Mouse (Mus musculus) stomach, postnatal 0 days (tissue): ENCODE data around the gene Krt24. TPM values are rescaled to one million over a fixed set of nuclear protein-coding genes. Genes with fewer than 3 reads are reported as not detected.
"Not testable (repeated sequence)": the region's sequence is repeated elsewhere in the genome, so short reads cannot be mapped to it uniquely, and the experiment has no call there.

Experiments
- ATAC-seq: fragments of 200-750 bp; cut with Nextera tagmentation; 2 replicates; pipeline ENCODE4 v1.8.0; 2017; ENCODE audit not compliant: low FRiP score, low TSS enrichment
- DNase-seq: peaks from one replicate; pipeline ENCODE4 v3.0.0-alpha.2; 2016; ENCODE audit warnings: low spot score
- H3K27ac ChIP-seq: fragments of 300-500 bp; sonication (generic); replicated peaks from 2 replicates; pipeline ENCODE4 v1.5.1; 2014; ENCODE audit warnings: mild to moderate bottlenecking, control low read depth
- H3K27me3 ChIP-seq: fragments of 300-500 bp; sonication (generic); 2 replicates; pipeline ENCODE4 v1.6.1; 2014; ENCODE audit warnings: low read length; ENCODE audit not compliant: control insufficient read depth, insufficient read depth
- H3K36me3 ChIP-seq: fragments of 300-500 bp; sonication (generic); 2 replicates; pipeline ENCODE4 v1.6.1; 2014; ENCODE audit warnings: low read length, mixed read lengths; ENCODE audit not compliant: control insufficient read depth, insufficient read depth
- H3K4me1 ChIP-seq: fragments of 300-500 bp; sonication (generic); replicated peaks from 2 replicates; pipeline ENCODE4 v1.6.1; 2014; ENCODE audit warnings: antibody characterized with exemption; ENCODE audit not compliant: control insufficient read depth, insufficient read depth
- H3K4me2 ChIP-seq: fragments of 300-500 bp; sonication (generic); replicated peaks from 2 replicates; pipeline ENCODE4 v1.6.1; 2014; ENCODE audit warnings: low read depth, mild to moderate bottlenecking, control low read depth, moderate library complexity
- H3K4me3 ChIP-seq: fragments of 300-500 bp; sonication (generic); 2 replicates; pipeline ENCODE4 v1.5.1; 2014; ENCODE audit warnings: low read depth, low read length, control low read depth
- H3K9ac ChIP-seq: fragments of 300-500 bp; sonication (generic); 2 replicates; pipeline ENCODE4 v1.6.1; 2014; ENCODE audit warnings: mild to moderate bottlenecking, low read length, control low read depth, mixed read lengths
- H3K9me3 ChIP-seq: fragments of 300-500 bp; sonication (generic); 2 replicates; pipeline ENCODE4 v1.6.1; 2016; ENCODE audit warnings: low read length; ENCODE audit not compliant: control insufficient read depth
- CTCF ChIP-seq: IDR thresholded peaks from 2 replicates; pipeline ENCODE4 v1.5.1; 2016; ENCODE audit warnings: antibody characterized with exemption, low read depth, mild to moderate bottlenecking, moderate library complexity
- EP300 ChIP-seq: optimal IDR thresholded peaks from 2 replicates; pipeline ENCODE3; 2016; ENCODE audit warnings: antibody characterized with exemption
- WGBS: fragments of 180-500 bp; shearing (Covaris S2); extraction: QIAGEN DNeasy Blood & Tissue Kit; methylation state at CpG from one replicate; pipeline ENCODE4 v1.1.7; 2014; 5-methylcytosine and 5-hydroxymethylcytosine counted together
- polyA plus RNA-seq: library from polyadenylated mRNA; unstranded; fragments of >200 nt; fragmentation: Nextera tagmentation; extraction: Ambion mirVana; gene quantifications from 2 replicates; pipeline ENCODE4 v1.2.1, GENCODE M21; 2015

Gene Krt24
- polyA plus RNA-seq, 1 experiment from 2014 or later = not detected

- Histone ChIP-seq H3K9me3 (no peaks in the 10 kb centered on the region), H3K9ac (no peak overlapping the region), H3K4me1 (no peaks in the 10 kb centered on the region), H3K36me3 (no peaks in the 10 kb centered on the region), H3K4me3 (no peak overlapping the region), H3K4me2 (no peak overlapping the region), H3K27me3 (no peaks in the 10 kb centered on the region), H3K27ac (no peak overlapping the region)
- no peak for ATAC-seq
- WGBS = 59% methylated on average over 2 of the region's 2 CpGs
- TF ChIP-seq CTCF (peak; percentile 24; the same call in 1 of the 2 replicates), EP300 (no peak)
- DNase-seq = no peak
Measured at GRCm38 (mm10) chr11:99253893-99254292, 31.2 kb downstream of the Krt24 start.

GRCm38 (mm10) chr11:99252671-99253070, 32.4 kb downstream of the Krt24 start:
- H3K4me2 ChIP-seq = no peak overlapping the region
- H3K27ac ChIP-seq = no peak overlapping the region
- ATAC-seq (no peak), DNase-seq (no peak)
- no peak overlapping the region for H3K4me3 ChIP-seq
- H3K4me1 ChIP-seq = no peaks in the 10 kb centered on the region
- TF ChIP-seq EP300 = no peak
- no peak for TF ChIP-seq CTCF
- no peaks in the 10 kb centered on the region for H3K36me3 ChIP-seq
- no peak overlapping the region for H3K9ac ChIP-seq
- no peaks in the 10 kb centered on the region for H3K9me3 ChIP-seq
- WGBS = 69% methylated on average over 8 of the region's 8 CpGs
- H3K27me3 ChIP-seq = no peaks in the 10 kb centered on the region

- H3K9me3 ChIP-seq = no peaks in the 10 kb centered on the region
- no peak overlapping the region for H3K4me3 ChIP-seq
- H3K27me3 ChIP-seq = no peaks in the 10 kb centered on the region
- no peaks in the 10 kb centered on the region for H3K4me1 ChIP-seq
- no peak overlapping the region for H3K27ac ChIP-seq
- no peak overlapping the region for H3K9ac ChIP-seq
- 38% methylated on average over 3 of the region's 3 CpGs for WGBS
- H3K4me2 ChIP-seq = no peak overlapping the region
- no peak for ATAC-seq
- no peak for DNase-seq
- TF ChIP-seq EP300 = no peak
- TF ChIP-seq CTCF = no peak
- H3K36me3 ChIP-seq = no peaks in the 10 kb centered on the region
Measured at GRCm38 (mm10) chr11:99250666-99251065, 34.4 kb downstream of the Krt24 start.

DNA sequence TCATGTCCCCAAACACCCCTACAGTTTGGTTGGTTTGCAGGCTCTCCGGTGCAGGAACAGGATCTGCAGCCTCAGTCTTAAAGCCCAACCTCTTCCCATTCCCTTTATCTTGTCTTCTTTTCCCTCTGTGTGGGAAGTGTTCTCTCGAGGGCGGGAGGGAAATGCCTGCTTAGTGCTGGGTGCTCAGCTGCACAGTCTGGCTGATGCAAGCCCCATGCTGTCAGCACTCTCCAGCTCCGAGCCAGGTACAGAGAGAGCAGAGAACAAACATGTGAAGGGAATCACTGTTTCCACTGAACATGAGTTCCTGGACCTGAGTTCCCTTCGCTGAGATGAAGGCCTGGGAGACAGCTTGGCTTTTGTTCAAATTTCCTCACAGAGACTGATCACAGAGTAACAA, 34.8 kb downstream of the Krt24 start:
- Histone ChIP-seq H3K36me3 (no peaks in the 10 kb centered on the region), H3K27ac (no peak overlapping the region), H3K4me2 (no peak overlapping the region), H3K4me3 (no peak overlapping the region), H3K9ac (no peak overlapping the region), H3K9me3 (no peaks in the 10 kb centered on the region), H3K4me1 (no peaks in the 10 kb centered on the region), H3K27me3 (no peaks in the 10 kb centered on the region)
- TF ChIP-seq CTCF = no peak
- TF ChIP-seq EP300 = no peak
- no peak for ATAC-seq
- WGBS = 42% methylated on average over 5 of the region's 5 CpGs
- no peak for DNase-seq

DNA sequence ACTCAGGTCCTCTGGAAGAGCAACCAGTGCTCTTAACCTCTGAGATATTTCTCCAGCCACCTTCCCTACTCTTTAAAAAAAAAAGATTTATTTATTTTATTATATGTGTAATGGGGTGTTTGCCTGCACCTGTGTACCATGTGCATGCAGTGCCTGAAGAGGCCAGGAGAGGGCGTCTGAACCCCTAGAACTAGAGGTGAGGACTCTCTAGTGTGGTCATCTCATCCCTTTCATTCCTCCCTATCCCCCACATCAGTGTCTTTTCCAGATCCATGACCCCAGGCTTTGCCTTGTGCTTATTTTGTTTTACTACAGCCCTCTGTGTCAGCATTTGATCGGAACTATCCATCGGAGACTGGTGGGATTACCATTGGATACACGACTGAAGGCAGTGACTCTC, 35.9 kb downstream of the Krt24 start:
- H3K4me1 ChIP-seq = no peaks in the 10 kb centered on the region
- WGBS = 61% methylated on average over 4 of the region's 4 CpGs
- DNase-seq = no peak
- H3K27me3 ChIP-seq = no peaks in the 10 kb centered on the region
- no peak overlapping the region for H3K4me2 ChIP-seq
- H3K9me3 ChIP-seq = no peaks in the 10 kb centered on the region
- TF ChIP-seq EP300 (no peak), CTCF (peak; percentile 61)
- H3K9ac ChIP-seq = no peak overlapping the region
- H3K4me3 ChIP-seq = no peak overlapping the region
- ATAC-seq = no peak
- H3K36me3 ChIP-seq = no peaks in the 10 kb centered on the region
- no peak overlapping the region for H3K27ac ChIP-seq

GRCm38 (mm10) chr11:99247916-99248315, 37.1 kb downstream of the Krt24 start:
- Histone ChIP-seq H3K27me3 (no peaks in the 10 kb centered on the region), H3K4me1 (peaks cover 2% of the 10 kb centered on the region; the same call in 1 of the 2 replicates), H3K9ac (no peak overlapping the region), H3K4me3 (no peak overlapping the region), H3K36me3 (no peaks in the 10 kb centered on the region), H3K9me3 (no peaks in the 10 kb centered on the region), H3K27ac (no peak overlapping the region), H3K4me2 (no peak overlapping the region)
- WGBS = 92% methylated on average over 4 of the region's 4 CpGs
- ATAC-seq (no peak), DNase-seq (no peak)
- TF ChIP-seq CTCF (no peak), EP300 (no peak)

DNA sequence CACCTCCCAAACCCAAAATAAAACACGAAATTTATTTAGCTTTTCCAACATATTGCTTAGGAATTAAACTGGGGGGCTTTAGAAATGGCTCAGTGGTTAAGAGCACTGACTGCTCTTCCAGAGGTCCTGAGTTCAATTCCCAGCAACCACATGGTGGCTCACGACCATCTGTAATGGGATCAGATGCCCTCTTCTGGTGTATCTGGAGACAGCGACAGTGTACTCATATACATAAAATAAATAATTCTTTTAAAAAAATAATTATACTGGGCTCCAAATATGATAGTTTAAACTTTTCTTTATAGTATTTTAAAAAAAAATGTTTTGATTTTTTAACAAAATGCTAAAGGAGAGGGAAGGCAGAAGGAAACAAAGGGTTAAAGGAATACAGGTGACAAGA, 40.5 kb downstream of the Krt24 start:
- not testable (repeated sequence) for H3K9me3 ChIP-seq, H3K9ac ChIP-seq, H3K27me3 ChIP-seq, H3K4me3 ChIP-seq, H3K4me1 ChIP-seq, ATAC-seq, H3K27ac ChIP-seq, H3K4me2 ChIP-seq, DNase-seq, H3K36me3 ChIP-seq
- 43% methylated on average over 3 of the region's 3 CpGs for WGBS
- TF ChIP-seq CTCF = 0 out of 2 replicates have a peak, but pooled peaks have one; percentile 9
